Mouse (Mus musculus): ENCODE data around the gene Kl. TPM values are rescaled to one million over a fixed set of nuclear protein-coding genes. Genes with fewer than 3 reads are reported as not detected.

The Kl gene
- polyA plus RNA-seq (2015; fragmentation: Nextera tagmentation; extraction: Ambion mirVana): 0.05 and 0.14 TPM in 2 replicates

DNA sequence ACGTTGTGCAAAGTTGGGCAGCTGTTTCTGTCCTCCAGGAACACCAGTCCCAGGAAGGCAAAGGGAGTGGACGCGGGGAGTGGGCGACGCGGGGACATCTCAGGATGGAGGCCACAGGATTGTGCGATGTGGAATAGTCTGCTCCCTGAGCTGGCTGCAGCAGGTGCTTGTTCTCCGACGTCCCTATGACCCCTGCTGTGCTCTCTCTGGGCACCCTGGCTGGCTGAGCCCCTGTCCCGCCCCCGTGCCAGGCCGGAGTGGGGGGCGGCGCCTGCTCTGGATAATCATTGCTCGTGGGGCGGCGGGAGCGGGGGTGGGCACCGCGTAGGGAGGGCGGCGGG, at the start of gene Kl:
Gene Kl (plus strand): TSS at position 280 of the 341 bp plus-strand sequence.
- WGBS: 3% methylated on average over 15 of the region's 22 CpGs

DNA sequence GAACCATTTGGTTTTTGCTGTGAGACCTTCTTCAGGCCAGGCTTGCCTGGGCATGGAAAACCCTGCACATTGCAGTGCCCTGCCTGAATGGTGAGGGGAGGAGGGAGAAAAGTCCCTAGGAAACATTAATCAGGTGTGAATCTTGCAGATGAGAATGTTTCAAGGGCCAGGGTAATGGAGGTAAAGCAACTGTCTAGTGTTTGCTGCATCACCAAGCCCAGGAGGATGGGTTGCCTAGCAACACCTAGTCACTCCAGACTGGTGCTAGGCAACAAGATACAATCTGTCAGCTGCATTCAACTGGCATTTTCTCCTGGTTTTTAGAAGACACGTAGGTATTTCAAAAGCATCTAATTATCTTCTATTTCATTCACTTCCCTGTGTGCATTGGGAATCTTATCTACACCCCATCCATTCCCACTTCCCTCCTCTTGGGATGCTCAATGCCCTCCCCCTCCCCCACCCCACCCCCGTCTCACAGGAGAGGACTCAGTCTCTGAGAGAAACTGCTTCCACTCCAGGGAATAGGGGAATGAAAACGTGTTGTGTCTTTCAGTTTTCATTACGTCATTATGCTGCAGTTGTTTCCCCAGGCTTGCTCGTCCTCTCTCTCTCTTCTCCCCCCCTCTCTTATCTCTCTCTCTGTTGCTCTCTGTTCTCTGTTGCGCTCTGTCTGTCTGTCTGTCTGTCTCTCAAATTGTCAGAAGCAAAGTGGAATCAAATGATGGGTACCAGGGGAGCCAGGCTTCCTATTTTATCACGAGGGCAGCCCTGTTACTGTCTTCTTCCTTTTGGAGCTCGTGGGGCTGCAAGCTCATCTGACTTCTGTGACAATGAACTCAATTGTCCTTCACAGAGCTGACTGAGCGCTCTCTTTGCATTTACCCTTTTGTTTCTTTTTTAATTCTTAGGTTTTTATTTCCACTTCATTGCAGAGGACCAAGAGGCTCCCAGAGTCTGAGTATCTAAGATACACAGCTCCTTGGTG, 46.1 kb upstream of the Kl start:
- Histone ChIP-seq H3K4me2 (replicated peaks; ENCODE audit: low read depth, low read length) (no peak overlapping the region), H3K9me3 (ENCODE audit: low read length) (no peaks in the 10 kb centered on the region), H3K27ac (ENCODE audit: low read length) (no peak overlapping the region), H3K4me1 (ENCODE audit: insufficient read depth, low read depth, low read length) (no peaks in the 10 kb centered on the region), H3K4me3 (ENCODE audit: low read depth, low read length) (no peak overlapping the region), H3K27me3 (replicated peaks; ENCODE audit: insufficient read depth, low read length) (no peaks in the 10 kb centered on the region), H3K36me3 (ENCODE audit: insufficient read depth, low read length) (no peaks in the 10 kb centered on the region), H3K9ac (replicated peaks; ENCODE audit: low read depth) (no peak overlapping the region)
- ATAC-seq (no peak), DNase-seq (ENCODE audit: low spot score) (no peak)
- TF ChIP-seq EP300 (IDR thresholded peaks at IDR 0.05) (no peak), CTCF (IDR thresholded peaks at IDR 0.05) (no peak)
- WGBS: 34% methylated on average over 9 of the region's 9 CpGs

More for the DNA sequence above, at the start of gene Kl:
- DNase-seq (ENCODE audit: low spot score) (no peak), ATAC-seq (peak; percentile 30; the same call in 1 of the 2 replicates)
- Histone ChIP-seq H3K36me3 (ENCODE audit: insufficient read depth, low read length) (no peaks in the 10 kb centered on the region), H3K4me3 (ENCODE audit: low read depth, low read length) (peak within 1 kb of the TSS; percentile 42), H3K27ac (ENCODE audit: low read length) (no peak within 1 kb of the TSS), H3K4me2 (replicated peaks; ENCODE audit: low read depth, low read length) (peak within 1 kb of the TSS; percentile 71), H3K27me3 (replicated peaks; ENCODE audit: insufficient read depth, low read length) (peaks cover 16% of the 10 kb centered on the region), H3K4me1 (ENCODE audit: insufficient read depth, low read depth, low read length) (peaks cover 7% of the 10 kb centered on the region; the same call in 1 of the 2 replicates), H3K9ac (replicated peaks; ENCODE audit: low read depth) (no peak within 1 kb of the TSS), H3K9me3 (ENCODE audit: low read length) (no peaks in the 10 kb centered on the region)
- TF ChIP-seq EP300 (IDR thresholded peaks at IDR 0.05) (no peak), CTCF (IDR thresholded peaks at IDR 0.05) (no peak)

- no peak for DNase-seq (ENCODE audit: low spot score)
- H3K4me1 ChIP-seq (ENCODE audit: insufficient read depth, low read depth, low read length): no peaks in the 10 kb centered on the region
- WGBS: 9% methylated on average over 2 of the region's 2 CpGs
- H3K36me3 ChIP-seq (ENCODE audit: insufficient read depth, low read length): no peaks in the 10 kb centered on the region
- H3K27me3 ChIP-seq (replicated peaks; ENCODE audit: insufficient read depth, low read length): no peaks in the 10 kb centered on the region
- no peak overlapping the region for H3K27ac ChIP-seq (ENCODE audit: low read length)
- H3K9ac ChIP-seq (replicated peaks; ENCODE audit: low read depth): no peak overlapping the region
- no peak overlapping the region for H3K4me2 ChIP-seq (replicated peaks; ENCODE audit: low read depth, low read length)
- TF ChIP-seq CTCF (IDR thresholded peaks at IDR 0.05) (no peak), EP300 (IDR thresholded peaks at IDR 0.05) (no peak)
- H3K9me3 ChIP-seq (ENCODE audit: low read length): no peaks in the 10 kb centered on the region
- H3K4me3 ChIP-seq (ENCODE audit: low read depth, low read length): no peak overlapping the region
- ATAC-seq: no peak
Measured at GRCm38 (mm10) chr5:150912156-150912555, 40.3 kb upstream of the Kl start.

GRCm38 (mm10) chr5:150912656-150913055, 39.8 kb upstream of the Kl start:
- Histone ChIP-seq H3K4me1 (ENCODE audit: insufficient read depth, low read depth, low read length) (no peaks in the 10 kb centered on the region), H3K4me2 (replicated peaks; ENCODE audit: low read depth, low read length) (no peak overlapping the region), H3K27ac (ENCODE audit: low read length) (no peak overlapping the region), H3K4me3 (ENCODE audit: low read depth, low read length) (no peak overlapping the region), H3K36me3 (ENCODE audit: insufficient read depth, low read length) (no peaks in the 10 kb centered on the region), H3K9ac (replicated peaks; ENCODE audit: low read depth) (no peak overlapping the region), H3K9me3 (ENCODE audit: low read length) (no peaks in the 10 kb centered on the region), H3K27me3 (replicated peaks; ENCODE audit: insufficient read depth, low read length) (no peaks in the 10 kb centered on the region)
- TF ChIP-seq EP300 (IDR thresholded peaks at IDR 0.05) (no peak), CTCF (IDR thresholded peaks at IDR 0.05) (no peak)
- ATAC-seq (no peak), DNase-seq (ENCODE audit: low spot score) (peak; percentile 10)
- 26% methylated on average over 5 of the region's 5 CpGs for WGBS

DNA sequence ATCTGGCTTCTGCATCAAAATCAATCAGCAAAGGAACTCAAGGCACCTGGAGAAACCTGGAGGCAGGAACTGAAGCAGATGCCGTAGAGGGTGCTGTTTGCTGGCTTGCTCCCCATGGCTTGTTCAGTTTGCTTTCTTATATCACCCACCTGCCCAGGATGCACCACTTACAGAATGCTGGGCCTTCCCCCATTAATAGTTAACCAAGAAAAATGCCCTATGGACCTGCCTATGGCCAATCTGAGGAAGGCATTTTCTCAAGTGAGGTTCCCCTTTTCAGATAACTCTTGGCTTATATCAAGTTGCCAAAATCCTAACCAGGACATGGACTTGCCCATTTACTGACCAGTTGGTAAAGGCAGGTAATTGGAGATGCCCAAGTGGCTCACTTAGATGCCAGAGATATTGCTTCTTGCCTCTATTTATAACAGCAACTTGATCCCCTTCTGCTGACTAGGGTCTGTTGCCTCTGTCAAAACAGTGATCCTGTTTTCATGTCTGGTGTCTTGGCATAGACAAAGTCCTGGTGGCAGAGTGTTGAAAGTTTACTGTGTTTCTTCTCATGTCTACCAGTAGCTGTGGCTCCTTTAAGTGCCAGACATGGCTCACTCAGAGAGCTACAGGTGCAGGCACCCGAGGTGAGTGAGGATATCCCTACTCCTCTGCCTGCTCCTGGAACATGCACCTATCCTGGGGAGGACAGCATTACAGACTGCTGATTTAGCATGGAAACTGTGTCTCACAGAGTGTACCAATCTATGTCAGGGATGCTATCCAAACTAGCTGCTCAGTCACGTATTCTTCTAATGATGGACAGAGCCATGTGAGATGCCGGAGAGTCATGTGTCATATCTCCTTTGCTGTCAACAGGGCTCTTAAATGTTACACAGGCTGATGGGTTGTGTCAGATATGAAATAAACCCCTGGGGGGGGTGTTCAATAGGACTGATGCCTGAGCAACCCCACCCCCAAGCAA, 37.0 kb upstream of the Kl start:
- Histone ChIP-seq H3K36me3 (ENCODE audit: insufficient read depth, low read length) (no peaks in the 10 kb centered on the region), H3K4me2 (replicated peaks; ENCODE audit: low read depth, low read length) (no peak overlapping the region), H3K4me3 (ENCODE audit: low read depth, low read length) (no peak overlapping the region), H3K27me3 (replicated peaks; ENCODE audit: insufficient read depth, low read length) (no peaks in the 10 kb centered on the region), H3K27ac (ENCODE audit: low read length) (no peak overlapping the region), H3K4me1 (ENCODE audit: insufficient read depth, low read depth, low read length) (no peaks in the 10 kb centered on the region), H3K9me3 (ENCODE audit: low read length) (no peaks in the 10 kb centered on the region), H3K9ac (replicated peaks; ENCODE audit: low read depth) (no peak overlapping the region)
- DNase-seq (ENCODE audit: low spot score): no peak
- TF ChIP-seq CTCF (IDR thresholded peaks at IDR 0.05) (no peak), EP300 (IDR thresholded peaks at IDR 0.05) (no peak)
- 86% methylated on average over 4 of the region's 4 CpGs for WGBS
- no peak for ATAC-seq
